ENCODE assay signal across 1 mouse cellular context in genomic region chr4:124685453-124685852, GRCm38 (mm10).
TF ChIP-seq lines count a peak whose summit lies in the region.

No protein-coding gene starts in this region.

TF ChIP-seq in MEL, 35 proteins besides CTCF, POLR2A, EP300 and RAD21:
- TF ChIP-seq ZNF384 (IDR thresholded peaks at IDR 0.05; ENCODE audit: low read depth, low read length) = 0 out of 2 replicates have a peak, but pooled peaks have one; percentile 14
- no peak for TF ChIP-seq MEF2A (IDR thresholded peaks at IDR 0.05; ENCODE audit: extremely low read depth, insufficient replicate concordance, low read depth, low read length, poor library complexity, severe bottlenecking)
